Comparison of ENCODE assay signal across 9 mouse cellular contexts in the genomic region with DNA sequence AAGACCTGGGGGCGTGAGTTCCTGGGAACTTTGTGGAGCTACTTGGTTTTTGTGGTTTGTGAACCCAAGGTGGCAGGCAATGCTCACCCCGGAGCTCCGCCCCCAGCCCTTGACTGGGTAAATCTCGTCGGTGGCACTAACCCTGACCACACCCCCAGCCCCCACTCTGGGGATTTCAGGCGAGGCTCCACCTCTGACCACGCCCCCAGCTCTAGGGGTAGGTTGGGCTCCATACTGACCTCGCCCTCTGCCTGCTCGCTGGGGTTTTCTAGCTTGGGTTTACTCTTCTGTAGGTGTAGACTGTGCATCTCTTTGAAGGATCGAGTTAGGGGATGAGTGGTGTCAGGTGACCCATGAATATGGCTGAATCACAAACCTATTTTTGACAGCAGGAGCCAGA. TPM values are rescaled to one million over a fixed set of nuclear protein-coding genes. Genes with fewer than 3 reads are reported as not detected.
DNase-seq lines count a peak whose midpoint lies in the region; ATAC-seq lines count a peak whose summit lies in the region.
"Had no signal": no experiment of that assay in that cellular context is flagged by ENCODE, and none has a peak within 500 bp of the region (broad histone marks: within the 10 kb centered on the region; RNA-seq: fewer than 3 reads in every experiment).

No protein-coding gene starts in this region.

- intact Hi-C loops in heart, postnatal 36 days (cut with DNase I): no loop called here

- no peak for ATAC-seq in midbrain, embryonic 16.5 days

- peaks cover 8% of the 10 kb centered on the region for H3K4me1 ChIP-seq in midbrain, embryonic 16.5 days (ENCODE audit: control insufficient read depth, insufficient read depth, low read length)

- H3K27me3 ChIP-seq in midbrain, embryonic 16.5 days (ENCODE audit: control insufficient read depth, insufficient read depth, low read depth, low read length): peaks cover 14% of the 10 kb centered on the region

- H3K9me3 ChIP-seq in midbrain, embryonic 16.5 days (replicated peaks; ENCODE audit: control insufficient read depth, low read length, poor library complexity, severe bottlenecking): no peaks in the 10 kb centered on the region

- no peak overlapping the region for H3K4me3 ChIP-seq in midbrain, embryonic 16.5 days (ENCODE audit: low read depth, low read length)

- WGBS in midbrain, embryonic 16.5 days: 11% methylated on average over 10 of the region's 10 CpGs

- H3K36me3 ChIP-seq in midbrain, embryonic 16.5 days (ENCODE audit: control insufficient read depth, insufficient read depth, low read length): peaks cover 12% of the 10 kb centered on the region

- H3K9ac ChIP-seq in midbrain, embryonic 16.5 days (ENCODE audit: low read depth, low read length): no peak overlapping the region

- no peak overlapping the region for H3K27ac ChIP-seq in midbrain, embryonic 16.5 days (ENCODE audit: low read length)

- H3K4me2 ChIP-seq in midbrain, embryonic 16.5 days (ENCODE audit: low read length): no peak overlapping the region

- DNase-seq in heart, adult 18-20 months: peak; percentile 45
- no peak for DNase-seq in heart, postnatal 36 days
- DNase-seq in embryo, embryonic 10 days (ENCODE audit: low spot score): peak; percentile 66
- peak; percentile 60 for DNase-seq in kidney, adult 9 months
- peak; percentile 61 for DNase-seq in lung, postnatal 25 days (ENCODE audit: low spot score)
- peak; percentile 78 for DNase-seq in thymus, postnatal 0 days (ENCODE audit: low spot score)
- DNase-seq in layer of hippocampus, adult 8-10 months (ENCODE audit: low spot score in 2 of 2): no peak

RNA-seq across cellular contexts. Expression of a gene that starts 4.7 kb away (rescaled TPM):
- total RNA-seq in heart, adult 18-20 months (2021): 10 to 100 TPM; 13.5 to 16.6 TPM
- total RNA-seq in heart, postnatal 36 days (2021): 1 to 10 TPM; 6.4 to 8.9 TPM
- polyA plus RNA-seq in thymus, postnatal 0 days (2015; fragmentation: Nextera tagmentation; extraction: Ambion mirVana): 0.06 and 0.18 TPM in 2 replicates
- total RNA-seq in layer of hippocampus, adult 8-10 months (2022): 10 to 100 TPM; 33.4 to 44.0 (median 40.3) TPM
- polyA plus RNA-seq in midbrain, embryonic 16.5 days (2015; fragmentation: Nextera tagmentation; extraction: Ambion mirVana): 12.6 and 16.9 TPM in 2 replicates

RNA-seq across cellular contexts. Expression of a gene that starts 6.4 kb away (rescaled TPM):
- 10 to 100 TPM; 23.5 to 27.8 TPM for total RNA-seq in heart, adult 18-20 months (2021)
- 10 to 100 TPM; 19.6 to 25.4 TPM for total RNA-seq in heart, postnatal 36 days (2021)
- polyA plus RNA-seq in thymus, postnatal 0 days (2015; fragmentation: Nextera tagmentation; extraction: Ambion mirVana): 338 and 340 TPM in 2 replicates
- 10 to 100 TPM; 42.1 to 61.3 (median 57.5) TPM for total RNA-seq in layer of hippocampus, adult 8-10 months (2022)
- polyA plus RNA-seq in midbrain, embryonic 16.5 days (2015; fragmentation: Nextera tagmentation; extraction: Ambion mirVana): 202 and 205 TPM in 2 replicates

RNA-seq across cellular contexts. Expression of a gene that starts 6.5 kb away (rescaled TPM):
- total RNA-seq in heart, adult 18-20 months (2021): 10 to 100 TPM; 11.9 to 15.9 TPM
- total RNA-seq in heart, postnatal 36 days (2021): 10 to 100 TPM; 15.6 to 19.1 TPM
- 26.8 and 27.7 TPM in 2 replicates for polyA plus RNA-seq in thymus, postnatal 0 days (2015; fragmentation: Nextera tagmentation; extraction: Ambion mirVana)
- total RNA-seq in layer of hippocampus, adult 8-10 months (2022): 10 to 100 TPM; 53.9 to 68.2 (median 59.3) TPM
- polyA plus RNA-seq in midbrain, embryonic 16.5 days (2015; fragmentation: Nextera tagmentation; extraction: Ambion mirVana): 82.4 and 84.1 TPM in 2 replicates

RNA-seq across cellular contexts. Expression of a gene that starts 22.1 kb away (rescaled TPM):
- 100 to 1,000 TPM; 897 to 934 TPM for total RNA-seq in heart, adult 18-20 months (2021)
- 100 to 1,000 TPM; 850 to 884 TPM for total RNA-seq in heart, postnatal 36 days (2021)
- polyA plus RNA-seq in thymus, postnatal 0 days (2015; fragmentation: Nextera tagmentation; extraction: Ambion mirVana): 2,037 and 2,048 TPM in 2 replicates
- total RNA-seq in layer of hippocampus, adult 8-10 months (2022): 100 to 1,000 TPM; 475 to 520 (median 506) TPM
- polyA plus RNA-seq in midbrain, embryonic 16.5 days (2015; fragmentation: Nextera tagmentation; extraction: Ambion mirVana): 1,102 and 1,149 TPM in 2 replicates

RNA-seq across cellular contexts. Expression of a gene that starts 23.1 kb away (rescaled TPM):
- not detected for total RNA-seq in heart, adult 18-20 months (2021)
- total RNA-seq in heart, postnatal 36 days (2021): not detected
- polyA plus RNA-seq in thymus, postnatal 0 days (2015; fragmentation: Nextera tagmentation; extraction: Ambion mirVana): 0.08 and 0.09 TPM in 2 replicates
- under 1 TPM; 0.35 to 0.66 (median 0.46) TPM for total RNA-seq in layer of hippocampus, adult 8-10 months (2022)
- 0.10 and 0.16 TPM in 2 replicates for polyA plus RNA-seq in midbrain, embryonic 16.5 days (2015; fragmentation: Nextera tagmentation; extraction: Ambion mirVana)
- total RNA-seq: heart, postnatal 14 days had no signal

Comparison
In these comparisons a context has a peak if more than half of its experiments do, and no peak if none do; other contexts are left out.
1. DNase-seq: peak in heart, adult 18-20 months (2 of 2), embryo, embryonic 10 days (single experiment), kidney, adult 9 months (single experiment), lung, postnatal 25 days (single experiment) and thymus, postnatal 0 days (single experiment); none in heart, postnatal 36 days (0 of 2) and layer of hippocampus, adult 8-10 months (0 of 2).